Mouse (Mus musculus): Measurements from ENCODE around the gene Txnrd1. TPM values are rescaled to one million over a fixed set of nuclear protein-coding genes. Genes with fewer than 3 reads are reported as not detected.

Txnrd1 gene
- polyA plus RNA-seq, 1 experiment from 2014 or later: 79.4 TPM

GRCm38 (mm10) chr10:82910198-82910597 is 76.4 kb downstream of the Txnrd1 start:
- H3K27ac ChIP-seq (ENCODE audit: low read length): no peak overlapping the region
- ATAC-seq (ENCODE audit: insufficient read depth, low FRiP score): no peak
- H3K27me3 ChIP-seq (ENCODE audit: control insufficient read depth, insufficient read depth, low read length): no peaks in the 10 kb centered on the region
- 74% methylated on average over 3 of the region's 3 CpGs for WGBS
- no peaks in the 10 kb centered on the region for H3K36me3 ChIP-seq (ENCODE audit: control insufficient read depth, insufficient read depth, low read length)
- H3K4me3 ChIP-seq (replicated peaks; ENCODE audit: low read length): no peak overlapping the region
- H3K4me1 ChIP-seq (ENCODE audit: control insufficient read depth, insufficient read depth, low read length): no peaks in the 10 kb centered on the region
- H3K4me2 ChIP-seq (ENCODE audit: low read depth, low read length): no peak overlapping the region
- no peaks in the 10 kb centered on the region for H3K9me3 ChIP-seq (replicated peaks; ENCODE audit: control insufficient read depth, low read length)
- H3K9ac ChIP-seq (ENCODE audit: low read length): no peak overlapping the region

- Histone ChIP-seq H3K4me1 (ENCODE audit: control insufficient read depth, insufficient read depth, low read length) (no peaks in the 10 kb centered on the region), H3K4me2 (ENCODE audit: low read depth, low read length) (no peak overlapping the region), H3K27me3 (ENCODE audit: control insufficient read depth, insufficient read depth, low read length) (no peaks in the 10 kb centered on the region), H3K27ac (ENCODE audit: low read length) (no peak overlapping the region), H3K9ac (ENCODE audit: low read length) (no peak overlapping the region), H3K36me3 (ENCODE audit: control insufficient read depth, insufficient read depth, low read length) (no peaks in the 10 kb centered on the region), H3K4me3 (replicated peaks; ENCODE audit: low read length) (no peak overlapping the region), H3K9me3 (replicated peaks; ENCODE audit: control insufficient read depth, low read length) (no peaks in the 10 kb centered on the region)
- WGBS: 72% methylated on average over 4 of the region's 4 CpGs
- no peak for ATAC-seq (ENCODE audit: insufficient read depth, low FRiP score)
These were observed 79.5 kb downstream of the Txnrd1 start for GRCm38 (mm10) chr10:82913238-82913637.

- H3K4me1 ChIP-seq (ENCODE audit: control insufficient read depth, insufficient read depth, low read length): no peaks in the 10 kb centered on the region
- no peak overlapping the region for H3K27ac ChIP-seq (ENCODE audit: low read length)
- no peak overlapping the region for H3K4me3 ChIP-seq (replicated peaks; ENCODE audit: low read length)
- no peaks in the 10 kb centered on the region for H3K27me3 ChIP-seq (ENCODE audit: control insufficient read depth, insufficient read depth, low read length)
- no peaks in the 10 kb centered on the region for H3K9me3 ChIP-seq (replicated peaks; ENCODE audit: control insufficient read depth, low read length)
- no peak for ATAC-seq (ENCODE audit: insufficient read depth, low FRiP score)
- WGBS: 82% methylated on average over 6 of the region's 6 CpGs
- H3K9ac ChIP-seq (ENCODE audit: low read length): no peak overlapping the region
- no peaks in the 10 kb centered on the region for H3K36me3 ChIP-seq (ENCODE audit: control insufficient read depth, insufficient read depth, low read length)
- H3K4me2 ChIP-seq (ENCODE audit: low read depth, low read length): no peak overlapping the region
These were observed 80.0 kb downstream of the Txnrd1 start for GRCm38 (mm10) chr10:82913772-82914171.

GRCm38 (mm10) chr10:82918675-82919074 is 84.9 kb downstream of the Txnrd1 start:
- no peak for ATAC-seq (ENCODE audit: insufficient read depth, low FRiP score)
- no peaks in the 10 kb centered on the region for H3K36me3 ChIP-seq (ENCODE audit: control insufficient read depth, insufficient read depth, low read length)
- no peaks in the 10 kb centered on the region for H3K27me3 ChIP-seq (ENCODE audit: control insufficient read depth, insufficient read depth, low read length)
- no peaks in the 10 kb centered on the region for H3K9me3 ChIP-seq (replicated peaks; ENCODE audit: control insufficient read depth, low read length)
- 50% methylated on average over 2 of the region's 2 CpGs for WGBS
- H3K9ac ChIP-seq (ENCODE audit: low read length): no peak overlapping the region
- no peak overlapping the region for H3K4me3 ChIP-seq (replicated peaks; ENCODE audit: low read length)
- H3K4me1 ChIP-seq (ENCODE audit: control insufficient read depth, insufficient read depth, low read length): no peaks in the 10 kb centered on the region
- H3K27ac ChIP-seq (ENCODE audit: low read length): no peak overlapping the region
- no peak overlapping the region for H3K4me2 ChIP-seq (ENCODE audit: low read depth, low read length)

- Histone ChIP-seq H3K9ac (ENCODE audit: low read length) (no peak overlapping the region), H3K4me3 (replicated peaks; ENCODE audit: low read length) (no peak overlapping the region), H3K9me3 (replicated peaks; ENCODE audit: control insufficient read depth, low read length) (no peaks in the 10 kb centered on the region), H3K4me1 (ENCODE audit: control insufficient read depth, insufficient read depth, low read length) (no peaks in the 10 kb centered on the region), H3K36me3 (ENCODE audit: control insufficient read depth, insufficient read depth, low read length) (no peaks in the 10 kb centered on the region), H3K4me2 (ENCODE audit: low read depth, low read length) (no peak overlapping the region), H3K27me3 (ENCODE audit: control insufficient read depth, insufficient read depth, low read length) (no peaks in the 10 kb centered on the region), H3K27ac (ENCODE audit: low read length) (no peak overlapping the region)
- no peak for ATAC-seq (ENCODE audit: insufficient read depth, low FRiP score)
- WGBS: 85% methylated on average over 4 of the region's 4 CpGs
These were observed 85.7 kb downstream of the Txnrd1 start for GRCm38 (mm10) chr10:82919404-82919980.

GRCm38 (mm10) chr10:82923547-82923946 is 89.8 kb downstream of the Txnrd1 start:
- no peak overlapping the region for H3K4me2 ChIP-seq (ENCODE audit: low read depth, low read length)
- H3K4me3 ChIP-seq (replicated peaks; ENCODE audit: low read length): no peak overlapping the region
- WGBS: 51% methylated on average over 3 of the region's 3 CpGs
- H3K9ac ChIP-seq (ENCODE audit: low read length): no peak overlapping the region
- no peak overlapping the region for H3K27ac ChIP-seq (ENCODE audit: low read length)
- no peaks in the 10 kb centered on the region for H3K4me1 ChIP-seq (ENCODE audit: control insufficient read depth, insufficient read depth, low read length)
- no peak for ATAC-seq (ENCODE audit: insufficient read depth, low FRiP score)
- H3K36me3 ChIP-seq (ENCODE audit: control insufficient read depth, insufficient read depth, low read length): no peaks in the 10 kb centered on the region
- H3K27me3 ChIP-seq (ENCODE audit: control insufficient read depth, insufficient read depth, low read length): no peaks in the 10 kb centered on the region
- 0 out of 2 replicates have a peak, but pooled peaks cover 3% of the 10 kb centered on the region for H3K9me3 ChIP-seq (replicated peaks; ENCODE audit: control insufficient read depth, low read length)

- no peak overlapping the region for H3K9ac ChIP-seq (ENCODE audit: low read length)
- H3K36me3 ChIP-seq (ENCODE audit: control insufficient read depth, insufficient read depth, low read length): no peaks in the 10 kb centered on the region
- no peaks in the 10 kb centered on the region for H3K27me3 ChIP-seq (ENCODE audit: control insufficient read depth, insufficient read depth, low read length)
- ATAC-seq (ENCODE audit: insufficient read depth, low FRiP score): no peak
- H3K9me3 ChIP-seq (replicated peaks; ENCODE audit: control insufficient read depth, low read length): 0 out of 2 replicates have a peak, but pooled peaks cover 3% of the 10 kb centered on the region
- no peak overlapping the region for H3K4me2 ChIP-seq (ENCODE audit: low read depth, low read length)
- H3K27ac ChIP-seq (ENCODE audit: low read length): no peak overlapping the region
- no peak overlapping the region for H3K4me3 ChIP-seq (replicated peaks; ENCODE audit: low read length)
- H3K4me1 ChIP-seq (ENCODE audit: control insufficient read depth, insufficient read depth, low read length): no peaks in the 10 kb centered on the region
- 96% methylated on average over 2 of the region's 2 CpGs for WGBS
These were observed 91.0 kb downstream of the Txnrd1 start for GRCm38 (mm10) chr10:82924750-82925149.

GRCm38 (mm10) chr10:82925624-82926023 is 91.9 kb downstream of the Txnrd1 start:
- Histone ChIP-seq H3K27me3 (ENCODE audit: control insufficient read depth, insufficient read depth, low read length) (no peaks in the 10 kb centered on the region), H3K4me3 (replicated peaks; ENCODE audit: low read length) (no peak overlapping the region), H3K9me3 (replicated peaks; ENCODE audit: control insufficient read depth, low read length) (0 out of 2 replicates have a peak, but pooled peaks cover 3% of the 10 kb centered on the region), H3K9ac (ENCODE audit: low read length) (no peak overlapping the region), H3K27ac (ENCODE audit: low read length) (no peak overlapping the region), H3K4me2 (ENCODE audit: low read depth, low read length) (no peak overlapping the region), H3K36me3 (ENCODE audit: control insufficient read depth, insufficient read depth, low read length) (no peaks in the 10 kb centered on the region), H3K4me1 (ENCODE audit: control insufficient read depth, insufficient read depth, low read length) (no peaks in the 10 kb centered on the region)
- no peak for ATAC-seq (ENCODE audit: insufficient read depth, low FRiP score)
- WGBS: 80% methylated on average over 2 of the region's 2 CpGs

GRCm38 (mm10) chr10:82935018-82935633 is 101.4 kb downstream of the Txnrd1 start:
- Histone ChIP-seq H3K9me3 (replicated peaks; ENCODE audit: control insufficient read depth, low read length) (no peaks in the 10 kb centered on the region; the same call in 1 of the 2 replicates), H3K4me3 (replicated peaks; ENCODE audit: low read length) (no peak overlapping the region), H3K27me3 (ENCODE audit: control insufficient read depth, insufficient read depth, low read length) (no peaks in the 10 kb centered on the region), H3K9ac (ENCODE audit: low read length) (no peak overlapping the region), H3K4me2 (ENCODE audit: low read depth, low read length) (no peak overlapping the region), H3K27ac (ENCODE audit: low read length) (no peak overlapping the region), H3K36me3 (ENCODE audit: control insufficient read depth, insufficient read depth, low read length) (no peaks in the 10 kb centered on the region), H3K4me1 (ENCODE audit: control insufficient read depth, insufficient read depth, low read length) (no peaks in the 10 kb centered on the region)
- WGBS: 73% methylated on average over 13 of the region's 13 CpGs
- no peak for ATAC-seq (ENCODE audit: insufficient read depth, low FRiP score)

All from stomach, embryonic 16.5 days (tissue).